Mouse (Mus musculus) heart, adult 2 months (tissue): ENCODE measurements at regions not wholly inside any gene's neighbourhood (a gene's known extent, or its start where the extent isn't known, plus 50 kb on each side); places are given as distances from the start of the nearest gene placed in this dataset.

Source experiments
- DNase-seq, 2 experiments: peaks; one replicate each; pipeline ENCODE4 v3.0.0; 2021
- H3K27ac ChIP-seq: fragments of 200-600 bp; 2 replicates; pipeline ENCODE4 v1.8.1; 2022
- H3K27me3 ChIP-seq: fragments of 200-500 bp; 2 replicates; pipeline ENCODE4 v1.6.1; 2012; ENCODE audit warnings: mild to moderate bottlenecking, low read length, inconsistent platforms, mixed read lengths; ENCODE audit not compliant: control insufficient read depth, insufficient read depth
- H3K36me3 ChIP-seq: fragments of 200-500 bp; 2 replicates; pipeline ENCODE4 v1.6.1; 2012; ENCODE audit warnings: low read length, inconsistent platforms; ENCODE audit not compliant: control insufficient read depth, insufficient read depth
- H3K4me1 ChIP-seq: fragments of 200-500 bp; 2 replicates; pipeline ENCODE4 v1.6.1; 2011; ENCODE audit warnings: low read length; ENCODE audit not compliant: control insufficient read depth, insufficient read depth
- H3K4me3 ChIP-seq: fragments of 200-600 bp; 2 replicates; pipeline ENCODE4 v1.8.1; 2022
- H3K79me2 ChIP-seq: fragments of 200-500 bp; replicated peaks from 2 replicates; pipeline ENCODE4 v1.6.1; 2012; ENCODE audit warnings: mild to moderate bottlenecking, inconsistent platforms, low read length, moderate library complexity, mixed read lengths; ENCODE audit not compliant: control insufficient read depth, insufficient read depth
- H3K9ac ChIP-seq: fragments of 200-500 bp; 2 replicates; pipeline ENCODE4 v1.6.1; 2012; ENCODE audit warnings: low read depth, mild to moderate bottlenecking, control low read depth, inconsistent platforms, low read length, mixed read lengths
- CTCF ChIP-seq: fragments of 200-600 bp; IDR thresholded peaks from 2 replicates; pipeline ENCODE4 v1.8.1; 2022; ENCODE audit warnings: antibody characterized with exemption, mild to moderate bottlenecking, moderate library complexity
- EP300 ChIP-seq: fragments of 200-500 bp; IDR thresholded peaks from 2 replicates; pipeline ENCODE4 v1.6.1; 2011; ENCODE audit warnings: low read depth, low read length, control low read depth; ENCODE audit not compliant: insufficient read depth
- POLR2A ChIP-seq: fragments of 200-500 bp; IDR thresholded peaks from 2 replicates; pipeline ENCODE4 v1.6.1; 2011; ENCODE audit warnings: mild to moderate bottlenecking, low read depth, low read length, control low read depth; ENCODE audit not compliant: insufficient read depth
- WGBS: fragments of 180-500 bp; shearing (Covaris S2); methylation state at CpG from one replicate; pipeline ENCODE4 v1.1.7; 2018; 5-methylcytosine and 5-hydroxymethylcytosine counted together
- intact Hi-C: fragments of 180-260 bp; cut with DNase I; formaldehyde crosslinking; loops from one replicate; pipeline ENCODE4 v1.15.1; 2025

DNA sequence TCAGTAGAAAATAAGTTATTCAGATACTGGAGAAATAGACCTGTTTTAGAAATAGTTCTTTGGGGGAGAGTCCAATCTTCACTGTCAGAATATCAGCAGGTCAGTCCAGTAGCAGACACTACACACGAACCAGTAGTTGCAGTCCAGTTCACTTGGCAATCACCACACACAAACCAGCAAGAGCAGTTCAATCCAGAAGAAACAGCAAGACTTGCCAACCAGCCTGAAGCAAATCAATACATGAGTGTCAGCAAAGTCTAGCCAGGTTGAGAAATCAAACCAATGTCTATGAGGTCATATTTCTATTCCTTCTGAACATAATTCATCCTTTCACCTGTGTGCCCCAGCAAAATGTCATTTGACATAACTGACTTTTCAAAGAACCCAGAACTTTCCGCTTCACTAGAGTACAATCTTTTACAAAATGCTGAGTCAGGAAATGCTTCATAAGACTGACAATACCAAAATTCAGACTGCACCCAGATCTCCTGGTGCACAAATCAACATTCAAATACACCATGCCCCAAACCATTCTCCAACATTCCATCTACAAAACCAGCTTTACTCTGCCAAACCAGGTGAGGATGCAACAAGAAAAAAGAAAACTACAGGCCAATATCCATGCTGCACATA lies 76.6 kb upstream of the Fhl2 start:
- no peaks in the 10 kb centered on the region for H3K27me3 ChIP-seq
- no peak for TF ChIP-seq CTCF
- no peak for TF ChIP-seq POLR2A
- TF ChIP-seq EP300 = no peak
- H3K4me1 ChIP-seq = no peaks in the 10 kb centered on the region
- H3K79me2 ChIP-seq = no peaks in the 10 kb centered on the region
- no peak overlapping the region for H3K27ac ChIP-seq
- no peak for DNase-seq
- no peak overlapping the region for H3K4me3 ChIP-seq
- no peak overlapping the region for H3K9ac ChIP-seq
- no peaks in the 10 kb centered on the region for H3K36me3 ChIP-seq
- intact Hi-C loops = no loop called here
- 74% methylated on average over 2 of the region's 2 CpGs for WGBS

DNA sequence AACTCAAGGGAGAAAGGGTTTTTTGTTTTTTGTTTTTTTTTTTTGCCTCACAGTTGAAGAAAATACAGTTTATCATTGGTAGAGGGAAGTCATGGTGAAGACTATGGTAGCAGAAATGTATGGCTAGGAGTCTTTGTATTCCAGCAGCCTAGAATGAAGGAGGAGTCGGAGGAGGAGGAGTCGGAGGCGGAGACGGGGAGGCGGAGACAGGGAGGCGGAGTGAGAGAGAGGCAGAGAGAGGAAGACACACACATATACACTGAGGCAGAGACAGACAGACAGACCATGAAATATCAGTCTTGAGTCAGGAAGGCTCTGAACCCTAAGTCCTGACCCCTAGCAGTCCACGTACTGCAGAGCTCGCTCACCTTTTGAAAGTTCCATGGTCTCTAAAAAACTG lies 95.0 kb upstream of the Fhl2 start:
- Histone ChIP-seq H3K9ac (no peak overlapping the region), H3K4me3 (no peak overlapping the region), H3K4me1 (no peaks in the 10 kb centered on the region), H3K36me3 (no peaks in the 10 kb centered on the region), H3K27me3 (no peaks in the 10 kb centered on the region), H3K27ac (no peak overlapping the region), H3K79me2 (no peaks in the 10 kb centered on the region)
- no peak for TF ChIP-seq POLR2A
- no peak for TF ChIP-seq CTCF
- no peak for TF ChIP-seq EP300
- no peak for DNase-seq
- WGBS = 91% methylated on average over 8 of the region's 8 CpGs
- intact Hi-C loops = no loop called here

DNA sequence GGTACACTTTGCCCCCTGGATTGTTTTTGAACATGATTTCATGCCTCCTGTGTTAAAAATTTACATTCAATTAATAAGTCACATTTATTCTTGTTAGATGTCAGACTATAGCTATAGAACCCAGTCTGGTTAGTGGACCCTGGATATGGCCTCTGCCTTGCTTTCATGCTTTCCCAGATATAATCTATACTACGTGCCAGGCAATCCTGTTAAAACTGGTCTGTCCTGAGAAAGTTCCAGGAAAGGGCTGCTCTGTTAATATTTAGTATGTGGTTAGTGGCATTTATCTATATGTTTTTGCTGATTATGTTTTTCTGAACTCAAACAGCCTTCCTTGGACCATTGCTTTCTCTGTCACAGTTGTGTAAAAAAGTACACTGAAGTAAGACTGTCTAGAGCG lies 95.8 kb upstream of the Fhl2 start:
- TF ChIP-seq POLR2A (no peak), CTCF (no peak), EP300 (no peak)
- H3K4me3 ChIP-seq = no peak overlapping the region

DNA sequence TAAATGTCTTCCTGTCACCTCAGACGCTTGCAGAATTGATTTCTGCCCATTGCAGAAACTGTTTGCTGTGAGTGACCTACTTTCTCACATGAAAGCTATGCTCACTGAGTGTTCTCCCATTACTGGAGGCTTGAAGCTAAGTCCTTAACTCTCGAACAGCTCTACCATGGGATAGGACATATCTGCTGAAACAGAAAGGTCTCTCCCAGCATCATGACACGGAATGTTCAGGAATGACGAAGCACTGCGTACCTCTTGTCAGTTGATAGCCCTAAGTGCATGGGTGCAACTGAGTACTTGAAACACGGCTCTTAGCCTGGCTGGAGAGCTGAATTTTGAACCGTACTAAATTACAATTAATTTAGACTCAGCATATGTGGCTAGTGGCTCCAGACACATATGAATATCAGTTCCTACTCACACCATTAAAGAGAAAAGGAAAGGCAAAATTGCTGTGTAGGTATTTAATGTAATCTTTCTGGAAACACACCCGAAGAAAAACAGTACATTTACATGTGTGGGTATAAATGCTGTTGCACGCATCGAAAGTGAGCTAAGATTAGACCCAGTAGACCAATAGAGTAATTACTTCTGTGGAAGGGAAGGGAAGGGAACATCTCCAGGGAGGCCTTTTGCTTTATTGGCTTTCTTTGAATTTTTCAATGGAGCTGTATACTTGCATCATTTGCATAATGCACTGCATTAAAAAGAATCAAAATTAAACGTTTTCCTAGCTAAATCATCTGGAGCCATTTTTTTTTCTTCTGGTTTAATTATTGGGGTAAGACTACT lies 97.6 kb upstream of the Fhl2 start:
- no peak overlapping the region for H3K27ac ChIP-seq
- no peak for DNase-seq
- intact Hi-C loops = no loop called here
- H3K4me3 ChIP-seq = no peak overlapping the region
- no peak overlapping the region for H3K9ac ChIP-seq
- H3K36me3 ChIP-seq = no peaks in the 10 kb centered on the region
- no peaks in the 10 kb centered on the region for H3K27me3 ChIP-seq
- H3K79me2 ChIP-seq = no peaks in the 10 kb centered on the region
- TF ChIP-seq CTCF (no peak), EP300 (no peak), POLR2A (no peak)
- WGBS = 86% methylated on average over 11 of the region's 11 CpGs
- H3K4me1 ChIP-seq = no peaks in the 10 kb centered on the region

More for the DNA sequence above, 95.8 kb upstream of the Fhl2 start:
- no peaks in the 10 kb centered on the region for H3K36me3 ChIP-seq
- H3K27ac ChIP-seq = no peak overlapping the region
- H3K9ac ChIP-seq = no peak overlapping the region
- no peaks in the 10 kb centered on the region for H3K79me2 ChIP-seq
- 95% methylated on average over 2 of the region's 2 CpGs for WGBS
- DNase-seq = no peak
- no peaks in the 10 kb centered on the region for H3K27me3 ChIP-seq
- intact Hi-C loops = no loop called here
- no peaks in the 10 kb centered on the region for H3K4me1 ChIP-seq

DNA sequence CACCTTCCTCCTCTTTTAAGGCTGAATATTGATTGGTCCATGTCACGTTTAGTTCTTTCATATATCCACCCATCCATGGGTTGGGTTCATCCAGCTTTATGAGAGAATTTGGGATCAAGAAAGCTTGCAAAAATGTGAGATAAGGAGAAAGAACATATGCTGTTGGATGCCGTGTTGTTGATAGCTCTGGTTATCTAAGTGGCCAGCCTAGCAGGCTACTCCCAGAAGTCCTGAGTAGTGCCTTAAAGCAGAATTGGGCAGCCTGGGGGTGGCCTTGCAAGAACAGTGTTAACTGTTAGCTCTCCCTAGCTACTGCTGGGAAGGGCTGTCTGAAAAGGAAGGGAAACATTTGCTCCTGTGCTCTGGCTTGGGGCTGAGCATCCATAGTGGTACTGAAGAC lies 100.8 kb upstream of the Fhl2 start:
- Histone ChIP-seq H3K27ac (no peak overlapping the region), H3K36me3 (no peaks in the 10 kb centered on the region), H3K4me3 (no peak overlapping the region), H3K79me2 (no peaks in the 10 kb centered on the region), H3K4me1 (peaks cover 4% of the 10 kb centered on the region), H3K27me3 (no peaks in the 10 kb centered on the region), H3K9ac (no peak overlapping the region)
- TF ChIP-seq POLR2A (no peak), EP300 (no peak), CTCF (no peak)
- no peak for DNase-seq
- intact Hi-C loops = no loop called here
- 62% methylated on average over 2 of the region's 2 CpGs for WGBS

DNA sequence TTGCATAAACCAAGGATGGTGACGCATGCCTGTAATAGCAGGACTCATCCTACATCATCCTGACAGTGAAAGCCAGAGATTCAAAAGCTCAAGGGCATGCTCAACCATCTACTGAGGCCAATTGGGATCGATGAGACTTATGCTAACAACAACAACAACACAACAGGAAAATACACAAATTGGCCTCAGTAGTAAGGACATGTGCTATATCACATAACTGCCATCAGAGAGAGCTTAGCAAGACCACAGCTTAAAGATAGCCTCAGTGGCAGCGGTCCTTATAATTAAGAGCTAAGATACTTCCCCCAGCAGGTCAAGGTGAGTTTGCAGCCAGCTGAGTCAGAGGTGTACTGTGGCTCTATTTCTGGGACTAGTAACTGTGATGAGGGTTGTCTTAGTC lies 102.0 kb upstream of the Fhl2 start:
- no peak overlapping the region for H3K27ac ChIP-seq
- intact Hi-C loops = loop anchor here (1.0 to 2.0 kb wide), 2 partner anchors 148 to 440 kb away; no protein-coding TSS in a partner anchor
- H3K36me3 ChIP-seq = no peaks in the 10 kb centered on the region
- H3K9ac ChIP-seq = no peak overlapping the region
- no peaks in the 10 kb centered on the region for H3K27me3 ChIP-seq
- no peak for DNase-seq
- no peak for TF ChIP-seq EP300
- TF ChIP-seq POLR2A = no peak
- no peak for TF ChIP-seq CTCF
- H3K4me1 ChIP-seq = peaks cover 6% of the 10 kb centered on the region
- H3K4me3 ChIP-seq = no peak overlapping the region
- no peaks in the 10 kb centered on the region for H3K79me2 ChIP-seq
- WGBS = 85% methylated on average over 3 of the region's 3 CpGs
